Mouse (Mus musculus) stomach, postnatal 0 days (tissue): ENCODE results near the gene Ccdc13.

ENCODE experiments used
- CTCF ChIP-seq: IDR thresholded peaks from 2 replicates; pipeline ENCODE4 v1.5.1; 2016; ENCODE audit warnings: antibody characterized with exemption, low read depth, mild to moderate bottlenecking, moderate library complexity
- EP300 ChIP-seq: optimal IDR thresholded peaks from 2 replicates; pipeline ENCODE3; 2016; ENCODE audit warnings: antibody characterized with exemption

- no peak for TF ChIP-seq CTCF
- no peak for TF ChIP-seq EP300
Measured at GRCm38 (mm10) chr9:121833825-121834224, 5.4 kb downstream of the Ccdc13 start.
